Mouse (Mus musculus) liver, embryonic 11.5 days (tissue): Measurements from ENCODE around the gene Bcl2l1. TPM values are rescaled to one million over a fixed set of nuclear protein-coding genes. Genes with fewer than 3 reads are reported as not detected.

Experiments used
- ATAC-seq: fragments of 200-750 bp; cut with Nextera tagmentation; replicated peaks from 2 replicates; pipeline ENCODE4 v1.8.0; 2017; ENCODE audit warnings: moderate number of reproducible peaks, mild to moderate bottlenecking, moderate TSS enrichment, moderate library complexity; ENCODE audit not compliant: low FRiP score
- DNase-seq: peaks from one replicate; pipeline ENCODE4 v3.0.0-alpha.2; 2017; ENCODE audit warnings: low spot score
- H3K27ac ChIP-seq: fragments of 300-500 bp; sonication (generic); 2 replicates; pipeline ENCODE4 v1.5.1; 2014; ENCODE audit warnings: mild to moderate bottlenecking, low read depth, low read length, control low read depth
- H3K27me3 ChIP-seq: fragments of 300-500 bp; sonication (generic); replicated peaks from 2 replicates; pipeline ENCODE4 v1.6.1; 2014; ENCODE audit warnings: low read length, mixed read lengths; ENCODE audit not compliant: control insufficient read depth, insufficient read depth
- H3K36me3 ChIP-seq: fragments of 300-500 bp; sonication (generic); 2 replicates; pipeline ENCODE4 v1.6.1; 2014; ENCODE audit warnings: mild to moderate bottlenecking, low read length, moderate library complexity, mixed read lengths; ENCODE audit not compliant: control insufficient read depth, insufficient read depth
- H3K4me1 ChIP-seq: fragments of 300-500 bp; sonication (generic); replicated peaks from 2 replicates; pipeline ENCODE4 v1.6.1; 2014; ENCODE audit warnings: low read length, mixed read lengths; ENCODE audit not compliant: control insufficient read depth, insufficient read depth
- H3K4me2 ChIP-seq: fragments of 300-500 bp; sonication (generic); 2 replicates; pipeline ENCODE4 v1.6.1; 2014; ENCODE audit warnings: mild to moderate bottlenecking, control low read depth, moderate library complexity
- H3K4me3 ChIP-seq: fragments of 300-500 bp; sonication (generic); 2 replicates; pipeline ENCODE4 v1.5.1; 2014; ENCODE audit warnings: low read depth, low read length, control low read depth
- H3K9ac ChIP-seq: fragments of 300-500 bp; sonication (generic); 2 replicates; pipeline ENCODE4 v1.6.1; 2014; ENCODE audit warnings: low read depth, low read length, control low read depth
- H3K9me3 ChIP-seq: fragments of 300-500 bp; sonication (generic); 2 replicates; pipeline ENCODE4 v1.6.1; 2016; ENCODE audit warnings: low read length, inconsistent platforms, mixed read lengths; ENCODE audit not compliant: control insufficient read depth
- WGBS: fragments of 180-500 bp; shearing (Covaris S2); extraction: QIAGEN DNeasy Blood & Tissue Kit; methylation state at CpG from one replicate; pipeline ENCODE4 v1.1.7; 2014; 5-methylcytosine and 5-hydroxymethylcytosine counted together
- polyA plus RNA-seq: library from polyadenylated mRNA; unstranded; fragments of >200 nt; fragmentation: Nextera tagmentation; extraction: Ambion mirVana; gene quantifications from 2 replicates; pipeline ENCODE4 v1.2.1, GENCODE M21; 2014

Gene Bcl2l1
- polyA plus RNA-seq, 1 experiment from 2014 or later, result 61.7 TPM

DNA sequence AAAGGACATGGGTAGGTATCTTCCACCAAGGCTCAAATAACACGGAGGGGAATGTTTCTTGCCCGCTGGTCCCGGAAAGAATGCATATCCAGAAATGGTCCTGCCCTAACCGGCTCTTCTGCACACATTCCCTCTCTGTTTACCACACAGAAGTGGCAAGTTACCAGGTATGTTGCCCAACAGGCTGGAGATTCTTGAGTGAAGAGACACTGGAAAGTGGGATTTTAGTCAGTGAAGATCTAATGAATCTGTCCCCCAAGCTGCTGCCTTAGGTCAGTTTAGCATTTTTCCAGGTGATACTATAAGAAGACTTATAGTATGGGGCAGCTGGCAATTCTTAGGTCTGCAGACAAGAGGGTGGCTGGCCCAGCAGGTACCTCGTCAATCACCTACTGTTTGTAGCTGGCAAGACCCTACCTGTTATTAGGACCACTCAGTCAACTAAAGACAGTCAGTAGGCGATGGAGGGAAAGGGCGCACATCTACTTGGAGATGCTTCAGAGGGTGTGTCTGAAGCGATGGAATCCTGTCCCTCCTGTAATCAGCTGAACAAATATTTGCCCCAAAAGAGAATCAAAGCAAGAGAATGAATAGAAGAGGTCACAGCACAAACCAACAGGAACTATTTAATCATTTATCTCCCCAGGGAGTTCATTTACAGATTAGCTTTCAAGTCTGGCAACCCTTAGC, 4.1 kb downstream of the Bcl2l1 start:
- H3K27ac ChIP-seq, result peak overlapping the region; percentile 49; the same call in 1 of the 2 replicates
- no peak overlapping the region for H3K9ac ChIP-seq
- peak overlapping the region; percentile 90 for H3K4me2 ChIP-seq
- no peaks in the 10 kb centered on the region for H3K9me3 ChIP-seq
- no peak for ATAC-seq
- WGBS, result 76% methylated on average over 8 of the region's 8 CpGs
- peaks cover 5% of the 10 kb centered on the region; the same call in 1 of the 2 replicates for H3K36me3 ChIP-seq
- H3K27me3 ChIP-seq, result no peaks in the 10 kb centered on the region
- H3K4me3 ChIP-seq, result peak overlapping the region; percentile 80
- DNase-seq, result no peak
- peaks cover 62% of the 10 kb centered on the region for H3K4me1 ChIP-seq

DNA sequence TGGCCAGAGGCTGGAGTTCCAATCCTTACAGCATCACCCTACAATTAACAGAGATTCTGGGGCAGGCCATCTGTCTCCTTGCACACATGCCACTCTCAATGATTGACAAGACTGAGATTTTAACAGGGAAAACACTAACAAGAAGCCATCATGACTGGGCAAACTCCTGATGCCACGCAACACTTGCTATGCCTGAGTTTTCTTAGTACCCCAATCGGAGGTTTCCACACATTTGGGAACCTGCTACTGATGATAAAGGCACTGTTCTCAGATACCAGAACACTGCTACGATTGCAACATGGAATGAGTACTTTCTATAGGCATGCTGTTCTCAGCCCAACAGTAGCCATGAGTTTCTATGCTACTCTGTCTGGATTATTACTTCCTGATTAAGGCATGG, 5.0 kb downstream of the Bcl2l1 start:
- Histone ChIP-seq H3K27me3 (no peaks in the 10 kb centered on the region), H3K36me3 (peaks cover 7% of the 10 kb centered on the region; the same call in 1 of the 2 replicates), H3K4me3 (0 out of 2 replicates have a peak overlapping the region, but pooled peaks have one; percentile 2), H3K9ac (no peak overlapping the region), H3K4me1 (peaks cover 62% of the 10 kb centered on the region), H3K4me2 (peak overlapping the region; percentile 90), H3K27ac (no peak overlapping the region), H3K9me3 (no peaks in the 10 kb centered on the region)
- WGBS, result 57% methylated on average over 3 of the region's 3 CpGs
- ATAC-seq (no peak), DNase-seq (no peak)

DNA sequence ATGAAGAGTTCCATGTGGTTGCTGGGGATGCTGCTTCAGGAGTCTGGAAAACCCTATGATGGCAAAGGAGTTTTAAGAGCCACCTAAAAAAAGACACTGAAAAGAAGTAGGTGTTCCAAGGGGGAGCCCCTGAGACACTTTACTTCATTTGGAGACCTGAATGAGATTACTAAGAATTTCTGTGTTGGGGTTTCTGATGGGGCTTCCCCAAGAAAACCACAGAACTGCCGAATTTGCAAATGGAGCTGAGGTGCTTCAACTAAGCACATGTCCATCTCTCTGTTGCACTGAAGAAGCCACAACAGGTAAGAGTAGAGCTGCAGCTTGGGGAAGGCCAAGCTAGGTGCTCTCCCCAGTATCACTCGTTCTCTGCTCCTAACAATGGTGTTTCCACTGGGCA, 5.8 kb downstream of the Bcl2l1 start:
- Histone ChIP-seq H3K9me3 (no peaks in the 10 kb centered on the region), H3K4me2 (peak overlapping the region; percentile 51), H3K4me3 (no peak overlapping the region), H3K4me1 (peaks cover 67% of the 10 kb centered on the region), H3K27me3 (no peaks in the 10 kb centered on the region), H3K27ac (no peak overlapping the region), H3K9ac (no peak overlapping the region), H3K36me3 (peaks cover 7% of the 10 kb centered on the region; the same call in 1 of the 2 replicates)
- ATAC-seq, result no peak
- no peak for DNase-seq
- 73% methylated on average over 2 of the region's 2 CpGs for WGBS

DNA sequence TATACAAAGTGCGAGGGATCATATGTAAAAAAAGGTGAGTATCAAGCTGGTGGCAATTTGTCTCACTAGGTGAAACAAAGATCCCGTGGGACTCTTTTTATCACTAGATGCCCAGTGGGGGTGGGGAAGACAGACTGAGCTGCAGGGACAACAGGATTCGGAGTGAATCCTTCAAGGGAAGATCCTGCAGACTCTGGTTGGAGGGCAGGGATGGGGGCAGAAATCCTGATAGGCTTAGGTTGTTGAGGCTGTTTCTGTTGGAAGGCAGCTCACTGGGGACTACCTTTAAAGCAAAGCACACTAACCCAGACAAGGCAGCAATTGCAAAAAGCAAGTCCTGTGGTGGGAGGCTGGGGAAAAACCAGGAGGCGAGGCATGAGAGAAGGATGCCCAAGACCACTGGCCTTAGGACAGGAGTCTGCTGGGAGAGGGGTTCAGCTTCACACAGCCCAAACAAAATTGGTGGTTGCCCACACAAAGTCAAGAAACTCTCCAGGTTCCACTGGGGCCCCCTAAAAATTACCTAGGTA, 6.3 kb downstream of the Bcl2l1 start:
- DNase-seq (no peak), ATAC-seq (no peak)
- 69% methylated on average over 4 of the region's 4 CpGs for WGBS
- Histone ChIP-seq H3K4me1 (peaks cover 67% of the 10 kb centered on the region), H3K4me2 (peak overlapping the region; percentile 51), H3K9ac (0 out of 2 replicates have a peak overlapping the region, but pooled peaks have one; percentile 0), H3K27me3 (no peaks in the 10 kb centered on the region), H3K36me3 (peaks cover 7% of the 10 kb centered on the region; the same call in 1 of the 2 replicates), H3K4me3 (peak overlapping the region; percentile 15), H3K9me3 (no peaks in the 10 kb centered on the region), H3K27ac (peak overlapping the region; percentile 39; the same call in 1 of the 2 replicates)

DNA sequence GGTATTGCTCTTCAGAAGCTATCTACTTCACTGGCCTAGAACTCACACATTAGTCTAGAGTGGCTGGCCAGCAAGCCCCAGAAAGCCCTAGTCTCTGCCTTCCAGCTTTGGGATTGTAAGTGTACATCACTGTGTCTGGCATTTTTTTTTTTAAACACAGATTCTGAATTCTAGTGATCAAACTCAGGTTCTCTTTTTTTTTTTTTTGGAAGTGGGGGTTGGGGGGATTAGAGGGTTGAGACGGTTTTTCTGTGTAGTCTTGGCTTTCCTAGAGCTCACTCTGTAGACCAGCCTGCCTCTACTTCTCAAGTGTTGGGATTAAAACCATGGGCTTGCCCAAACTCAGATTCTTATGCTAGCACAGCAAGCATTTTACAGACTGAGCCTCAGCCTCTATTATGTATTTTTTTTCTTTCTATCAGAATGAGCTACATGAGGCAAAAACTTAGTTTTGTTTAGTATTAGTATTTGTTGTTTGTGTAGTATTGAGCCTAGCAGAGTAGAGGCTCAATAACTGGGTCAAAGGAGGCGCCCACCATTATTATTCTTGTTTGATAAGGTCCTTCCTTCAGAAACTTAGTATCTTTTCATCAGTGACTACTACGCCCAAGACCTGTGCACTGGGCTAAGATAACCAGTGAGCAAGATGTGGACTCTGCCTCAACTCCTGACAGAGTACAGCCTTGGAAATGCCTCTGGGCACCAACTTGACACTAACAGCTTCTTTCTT, 6.9 kb downstream of the Bcl2l1 start:
- peak overlapping the region; percentile 39; the same call in 1 of the 2 replicates for H3K27ac ChIP-seq

DNA sequence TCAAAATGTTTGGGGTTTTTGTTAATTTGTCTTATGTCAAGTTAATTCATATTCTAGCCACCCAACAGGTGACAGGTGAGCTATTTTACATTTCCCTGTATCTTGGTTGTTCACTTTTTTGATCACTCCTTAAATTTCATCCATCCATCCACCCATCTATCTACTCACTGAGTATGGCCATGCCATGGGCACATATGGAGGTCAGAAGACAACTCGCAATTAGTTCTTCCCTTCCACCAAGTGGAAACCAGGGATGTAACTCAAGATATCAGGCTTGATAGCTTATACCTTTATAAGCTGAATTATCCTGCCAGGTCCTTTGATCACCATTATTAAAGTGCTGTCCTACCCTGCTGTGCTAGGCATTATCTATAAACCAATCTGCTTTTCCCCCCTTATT, 7.8 kb downstream of the Bcl2l1 start:
- no peak overlapping the region for H3K4me3 ChIP-seq
- 91% methylated on average over 1 of the region's 1 CpGs for WGBS
- H3K36me3 ChIP-seq, result peaks cover 9% of the 10 kb centered on the region; the same call in 1 of the 2 replicates
- ATAC-seq, result no peak
- H3K27me3 ChIP-seq, result no peaks in the 10 kb centered on the region
- H3K27ac ChIP-seq, result no peak overlapping the region
- H3K9ac ChIP-seq, result no peak overlapping the region
- no peak overlapping the region for H3K4me2 ChIP-seq
- H3K4me1 ChIP-seq, result peaks cover 61% of the 10 kb centered on the region
- DNase-seq, result no peak
- no peaks in the 10 kb centered on the region for H3K9me3 ChIP-seq

More for the DNA sequence above, 6.9 kb downstream of the Bcl2l1 start:
- Histone ChIP-seq H3K4me3 (peak overlapping the region; percentile 15), H3K9ac (no peak overlapping the region), H3K9me3 (no peaks in the 10 kb centered on the region), H3K4me2 (peak overlapping the region; percentile 51), H3K27me3 (no peaks in the 10 kb centered on the region), H3K36me3 (peaks cover 9% of the 10 kb centered on the region; the same call in 1 of the 2 replicates), H3K4me1 (peaks cover 69% of the 10 kb centered on the region)
- DNase-seq (no peak), ATAC-seq (peak; percentile 75)
- WGBS, result 43% methylated on average over 3 of the region's 3 CpGs

DNA sequence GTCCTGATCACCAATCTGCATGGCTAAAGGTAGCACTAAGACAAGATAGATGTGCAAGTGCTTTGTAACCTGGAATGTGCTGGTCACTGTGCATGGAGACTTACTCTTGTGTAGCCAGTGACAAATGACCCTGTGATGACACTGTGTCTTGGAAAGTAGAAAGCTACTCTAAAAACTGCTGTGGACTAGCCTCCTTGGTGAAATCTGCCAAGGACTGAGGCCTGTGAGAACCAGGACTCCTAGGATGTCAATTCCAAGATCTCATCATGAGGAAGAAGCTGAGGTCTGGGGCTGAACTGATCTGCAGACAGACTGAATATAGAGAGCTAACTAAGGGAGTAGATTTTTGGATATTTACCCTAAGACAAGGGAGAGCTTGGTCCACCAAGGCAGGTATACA, 10.0 kb downstream of the Bcl2l1 start:
- Histone ChIP-seq H3K27ac (no peak overlapping the region), H3K4me2 (no peak overlapping the region), H3K9ac (no peak overlapping the region)

DNA sequence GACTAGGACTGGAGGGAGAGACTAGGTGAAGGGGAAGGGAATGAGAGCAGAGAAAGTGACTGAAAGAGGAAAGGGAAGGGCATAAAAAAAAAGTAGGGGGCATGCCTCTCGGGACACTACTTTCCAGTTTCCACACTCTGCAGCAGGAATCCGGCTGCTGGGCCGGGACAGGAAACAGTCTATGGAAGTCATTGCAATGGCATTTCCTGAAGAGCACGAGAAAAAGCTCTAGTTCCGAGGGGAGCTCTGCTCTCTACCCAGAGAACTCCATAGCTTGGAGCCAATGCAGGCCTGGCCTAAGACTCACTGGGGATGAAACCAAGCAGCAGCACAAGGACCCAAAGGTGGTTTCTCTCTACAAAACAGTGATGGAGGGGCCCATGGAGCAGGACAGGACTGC, 10.5 kb downstream of the Bcl2l1 start:
- no peaks in the 10 kb centered on the region for H3K27me3 ChIP-seq
- H3K9ac ChIP-seq, result no peak overlapping the region
- peaks cover 58% of the 10 kb centered on the region for H3K4me1 ChIP-seq
- DNase-seq (no peak), ATAC-seq (no peak)
- H3K36me3 ChIP-seq, result peaks cover 4% of the 10 kb centered on the region; the same call in 1 of the 2 replicates
- WGBS, result 56% methylated on average over 5 of the region's 5 CpGs
- no peak overlapping the region; the same call in 1 of the 2 replicates for H3K4me2 ChIP-seq
- H3K4me3 ChIP-seq, result no peak overlapping the region
- H3K27ac ChIP-seq, result no peak overlapping the region
- H3K9me3 ChIP-seq, result no peaks in the 10 kb centered on the region

More for the DNA sequence above, 10.0 kb downstream of the Bcl2l1 start:
- Histone ChIP-seq H3K9me3 (no peaks in the 10 kb centered on the region), H3K27me3 (no peaks in the 10 kb centered on the region), H3K4me1 (peaks cover 58% of the 10 kb centered on the region), H3K4me3 (no peak overlapping the region), H3K36me3 (peaks cover 4% of the 10 kb centered on the region; the same call in 1 of the 2 replicates)
- DNase-seq, result no peak
- no peak for ATAC-seq
